Mouse (Mus musculus) MEL (cell line): Measurements from ENCODE around the gene Ccnt2. TPM values are rescaled to one million over a fixed set of nuclear protein-coding genes. Genes with fewer than 3 reads are reported as not detected.

Experiments used
- DNase-seq: peaks from one replicate; pipeline ENCODE4 v3.0.0; 2011; ENCODE audit warnings: low read depth, low spot score
- H3K27ac ChIP-seq: 2 replicates; pipeline ENCODE4 v1.5.1; 2012; ENCODE audit warnings: low read depth, mild to moderate bottlenecking, control low read depth, low read length, moderate library complexity; ENCODE audit not compliant: control insufficient read depth
- H3K27me3 ChIP-seq, 2 experiments: fragments of 150-350 bp in 1 of 2; sonication (generic) in 1 of 2; 2 replicates each; pipeline ENCODE4 v1.6.1; 2012; ENCODE audit warnings: low read length in 2 of 2, mild to moderate bottlenecking in 2 of 2, improper control_type of control experiment in 1 of 2, moderate library complexity in 1 of 2; ENCODE audit not compliant: insufficient read depth in 2 of 2, control insufficient read depth in 1 of 2
- H3K36me3 ChIP-seq, 2 experiments: 2 replicates each; pipeline ENCODE4 v1.6.1; 2012 to 2014; ENCODE audit warnings: low read length in 2 of 2, improper control_type of control experiment in 1 of 2, inconsistent platforms in 1 of 2, mild to moderate bottlenecking in 1 of 2; ENCODE audit not compliant: insufficient read depth in 2 of 2, control insufficient read depth in 1 of 2
- H3K4me1 ChIP-seq, 2 experiments: fragments of 150-350 bp in 1 of 2; sonication (generic) in 1 of 2; 2 replicates each; pipeline ENCODE4 v1.6.1; 2012; ENCODE audit warnings: low read length in 2 of 2, improper control_type of control experiment in 1 of 2, mild to moderate bottlenecking in 1 of 2; ENCODE audit not compliant: insufficient read depth in 2 of 2, control insufficient read depth in 1 of 2
- H3K4me3 ChIP-seq, 2 experiments: fragments of 150-350 bp in 1 of 2; sonication (generic) in 1 of 2; 2 replicates each; pipeline ENCODE4 v1.5.1; 2012; ENCODE audit warnings: low read depth in 2 of 2, low read length in 2 of 2, mild to moderate bottlenecking in 2 of 2, moderate library complexity in 2 of 2, control low read depth in 1 of 2, improper control_type of control experiment in 1 of 2; ENCODE audit not compliant: control insufficient read depth in 1 of 2, insufficient read depth in 1 of 2
- H3K79me2 ChIP-seq: 2 replicates; pipeline ENCODE4 v1.6.1; 2012; ENCODE audit warnings: mild to moderate bottlenecking, low read length, moderate library complexity; ENCODE audit not compliant: control insufficient read depth, poor library complexity, insufficient read depth
- H3K9ac ChIP-seq: 2 replicates; pipeline ENCODE4 v1.6.1; 2012; ENCODE audit warnings: low read depth, mild to moderate bottlenecking, control low read depth, low read length, moderate library complexity; ENCODE audit not compliant: control insufficient read depth, poor library complexity, severe bottlenecking
- H3K9me3 ChIP-seq: fragments of 150-350 bp; sonication (generic); replicated peaks from 2 replicates; pipeline ENCODE4 v1.6.1; 2012; ENCODE audit warnings: mild to moderate bottlenecking, low read length, improper control_type of control experiment, moderate library complexity; ENCODE audit not compliant: insufficient read depth
- BHLHE40 ChIP-seq: IDR thresholded peaks from 2 replicates; pipeline ENCODE4 v1.6.1; 2012; ENCODE audit warnings: low read depth, mild to moderate bottlenecking, inconsistent platforms, low read length, improper control_type of control experiment, borderline replicate concordance
- CHD1 ChIP-seq: IDR thresholded peaks from 2 replicates; pipeline ENCODE4 v1.6.1; 2012; ENCODE audit warnings: low read depth, mild to moderate bottlenecking, inconsistent platforms, low read length, improper control_type of control experiment
- CHD2 ChIP-seq: IDR thresholded peaks from 2 replicates; pipeline ENCODE4 v1.6.1; 2011; ENCODE audit warnings: low read length, improper control_type of control experiment
- CTCF ChIP-seq, 3 experiments: IDR thresholded peaks in 2 of 3; conservative IDR thresholded peaks in 1 of 3; 2 replicates each; pipeline ENCODE4 v1.5.1; 2011 to 2012; ENCODE audit warnings: low read length in 3 of 3, low read depth in 2 of 3, mild to moderate bottlenecking in 2 of 3, improper control_type of control experiment in 1 of 3, inconsistent platforms in 1 of 3, mixed read lengths in 1 of 3, moderate library complexity in 1 of 3; ENCODE audit not compliant: control insufficient read depth in 1 of 3, insufficient read depth in 1 of 3, poor library complexity in 1 of 3, severe bottlenecking in 1 of 3
- E2F4 ChIP-seq: IDR thresholded peaks from 2 replicates; pipeline ENCODE4 v1.6.1; 2011; ENCODE audit warnings: low read depth, low read length, improper control_type of control experiment, borderline replicate concordance
- ELF1 ChIP-seq: IDR thresholded peaks from 2 replicates; pipeline ENCODE4 v1.6.1; 2014; ENCODE audit warnings: low read depth, mild to moderate bottlenecking, inconsistent platforms, low read length, improper control_type of control experiment, moderate library complexity
- EP300 ChIP-seq, 2 experiments: IDR thresholded peaks; 2 replicates each; pipeline ENCODE4 v1.6.1; 2011; ENCODE audit warnings: improper control_type of control experiment in 2 of 2, low read length in 2 of 2, low read depth in 1 of 2, mild to moderate bottlenecking in 1 of 2
- ETS1 ChIP-seq: IDR thresholded peaks from 2 replicates; pipeline ENCODE4 v1.6.1; 2012; ENCODE audit warnings: low read depth, mild to moderate bottlenecking, inconsistent platforms, low read length, improper control_type of control experiment, moderate library complexity
- GABPA ChIP-seq: IDR thresholded peaks from 2 replicates; pipeline ENCODE4 v1.6.1; 2012; ENCODE audit warnings: low read depth, mild to moderate bottlenecking, inconsistent platforms, low read length, improper control_type of control experiment, moderate library complexity
- GATA1 ChIP-seq: IDR thresholded peaks from 2 replicates; pipeline ENCODE4 v1.6.1; 2011; ENCODE audit warnings: low read depth, low read length, improper control_type of control experiment
- HCFC1 ChIP-seq: IDR thresholded peaks from 2 replicates; pipeline ENCODE4 v1.6.1; 2012; ENCODE audit warnings: low read depth, mild to moderate bottlenecking, inconsistent platforms, low read length, improper control_type of control experiment, moderate library complexity
- JUND ChIP-seq: IDR thresholded peaks from 2 replicates; pipeline ENCODE4 v1.6.1; 2011; ENCODE audit warnings: low read depth, mild to moderate bottlenecking, improper control_type of control experiment, low read length
- MAFK ChIP-seq: IDR thresholded peaks from 2 replicates; pipeline ENCODE4 v1.6.1; 2011; ENCODE audit warnings: low read depth, mild to moderate bottlenecking, low read length, improper control_type of control experiment, borderline replicate concordance
- MAX ChIP-seq: IDR thresholded peaks from 2 replicates; pipeline ENCODE4 v1.6.1; 2011; ENCODE audit warnings: low read length, improper control_type of control experiment
- MEF2A ChIP-seq: IDR thresholded peaks from 2 replicates; pipeline ENCODE4 v1.6.1; 2014; ENCODE audit warnings: low read depth, mild to moderate bottlenecking, inconsistent platforms, low read length, improper control_type of control experiment; ENCODE audit not compliant: poor library complexity, insufficient replicate concordance, severe bottlenecking; ENCODE audit errors: extremely low read depth
- MXI1 ChIP-seq: IDR thresholded peaks from 2 replicates; pipeline ENCODE4 v1.6.1; 2011; ENCODE audit warnings: mild to moderate bottlenecking, low read depth, low read length, improper control_type of control experiment
- MYC ChIP-seq: IDR thresholded peaks from 2 replicates; pipeline ENCODE4 v1.6.1; 2011; ENCODE audit warnings: low read depth, mild to moderate bottlenecking, low read length, improper control_type of control experiment, moderate library complexity
- NELFE ChIP-seq: IDR thresholded peaks from 2 replicates; pipeline ENCODE4 v1.6.1; 2011; ENCODE audit warnings: low read depth, low read length, improper control_type of control experiment
- POLR2A ChIP-seq, 2 experiments: IDR thresholded peaks; 2 replicates each; pipeline ENCODE4 v1.6.1; 2011 to 2012; ENCODE audit warnings: low read length in 2 of 2, mild to moderate bottlenecking in 2 of 2, control low read depth in 1 of 2, improper control_type of control experiment in 1 of 2, low read depth in 1 of 2, moderate library complexity in 1 of 2; ENCODE audit not compliant: control insufficient read depth in 1 of 2, insufficient read depth in 1 of 2, poor library complexity in 1 of 2
- POLR2AphosphoS2 ChIP-seq: IDR thresholded peaks from 2 replicates; pipeline ENCODE4 v1.6.1; 2011; ENCODE audit warnings: low read length, improper control_type of control experiment
- RAD21 ChIP-seq: IDR thresholded peaks from 2 replicates; pipeline ENCODE4 v1.6.1; 2011; ENCODE audit warnings: mild to moderate bottlenecking, low read depth, low read length, improper control_type of control experiment
- RCOR1 ChIP-seq: IDR thresholded peaks from 2 replicates; pipeline ENCODE4 v1.6.1; 2012; ENCODE audit warnings: low read depth, mild to moderate bottlenecking, inconsistent platforms, low read length, improper control_type of control experiment
- SIN3A ChIP-seq: IDR thresholded peaks from 2 replicates; pipeline ENCODE4 v1.6.1; 2012; ENCODE audit warnings: low read length, improper control_type of control experiment, inconsistent platforms
- SMC3 ChIP-seq: IDR thresholded peaks from 2 replicates; pipeline ENCODE4 v1.6.1; 2011; ENCODE audit warnings: low read depth, low read length, improper control_type of control experiment
- TAL1 ChIP-seq: IDR thresholded peaks from 2 replicates; pipeline ENCODE4 v1.6.1; 2012; ENCODE audit warnings: mild to moderate bottlenecking, inconsistent platforms, low read length, moderate library complexity, mixed read lengths
- TCF12 ChIP-seq: IDR thresholded peaks from 2 replicates; pipeline ENCODE4 v1.6.1; 2014; ENCODE audit warnings: low read depth, mild to moderate bottlenecking, inconsistent platforms, low read length, improper control_type of control experiment, moderate library complexity
- UBTF ChIP-seq: IDR thresholded peaks from 2 replicates; pipeline ENCODE4 v1.6.1; 2012; ENCODE audit warnings: low read depth, mild to moderate bottlenecking, inconsistent platforms, low read length, improper control_type of control experiment, moderate library complexity, borderline replicate concordance; ENCODE audit not compliant: insufficient read depth
- USF1 ChIP-seq: IDR thresholded peaks from 2 replicates; pipeline ENCODE4 v1.6.1; 2014; ENCODE audit warnings: low read depth, mild to moderate bottlenecking, inconsistent platforms, low read length, improper control_type of control experiment, moderate library complexity
- USF2 ChIP-seq, 2 experiments: IDR thresholded peaks; 2 replicates each; pipeline ENCODE4 v1.6.1; 2011 to 2012; ENCODE audit warnings: improper control_type of control experiment in 2 of 2, low read length in 2 of 2, borderline replicate concordance in 1 of 2, inconsistent platforms in 1 of 2, low read depth in 1 of 2, mild to moderate bottlenecking in 1 of 2; ENCODE audit not compliant: insufficient read depth in 1 of 2
- ZC3H11A ChIP-seq: IDR thresholded peaks from 2 replicates; pipeline ENCODE4 v1.6.1; 2012; ENCODE audit warnings: low read depth, mild to moderate bottlenecking, inconsistent platforms, low read length, improper control_type of control experiment
- ZNF384 ChIP-seq: IDR thresholded peaks from 2 replicates; pipeline ENCODE4 v1.6.1; 2012; ENCODE audit warnings: low read depth, mild to moderate bottlenecking, inconsistent platforms, low read length, improper control_type of control experiment
- polyA plus RNA-seq, 2 experiments: library from polyadenylated mRNA; stranded (reverse) in 1 of 2; unstranded in 1 of 2; fragments of >175 nt in 1 of 2; fragments of >200 nt in 1 of 2; gene quantifications; 2 replicates each; pipeline versions ENCODE4 v1.2.1 to v1.2.4; 2012; ENCODE audit warnings: low replicate concordance in 2 of 2, low read depth in 1 of 2; ENCODE audit not compliant: insufficient read length in 2 of 2, insufficient read depth in 1 of 2, missing spikeins in 1 of 2
- total RNA-seq: library from RNA; depleted of rRNA; stranded (reverse); fragments of 300-350 nt; gene quantifications from 2 replicates; pipeline ENCODE4 v1.2.3, GENCODE M21; 2012

Ccnt2 gene
- total and polyA plus RNA-seq, 3 experiments: 20.6 to 31.5 (median 26.7) TPM

GRCm38 (mm10) chr1:127827325-127827724, 53.4 kb downstream of the Ccnt2 start:
- TF ChIP-seq TCF12 (no peak), HCFC1 (no peak), USF2 (IDR thresholded peaks at IDR 0.05; ENCODE audit: borderline replicate concordance in 1 of 2, insufficient read depth in 1 of 2, low read depth in 1 of 2, low read length in 2 of 2) (no peak), RAD21 (peak; percentile 99), MEF2A (no peak), RCOR1 (no peak), SIN3A (0 out of 2 replicates have a peak, but pooled peaks have one; percentile 35), SMC3 (peak; percentile 90), EP300 (IDR thresholded peaks at IDR 0.05; ENCODE audit: low read depth in 1 of 2, low read length in 2 of 2) (no peak), ETS1 (no peak), ZC3H11A (peak; percentile 94), ZNF384 (peak; percentile 76), CTCF (IDR thresholded peaks at IDR 0.05 in 2 of 3, conservative IDR thresholded peaks at IDR 0.05 in 1 of 3; ENCODE audit: control insufficient read depth in 1 of 3, insufficient read depth in 1 of 3, low read depth in 2 of 3, low read length in 3 of 3, poor library complexity in 1 of 3, severe bottlenecking in 1 of 3) (peak in 2 of 3 experiments; percentile 56 to 96; a peak in 4 of 6 replicates), CHD1 (no peak), UBTF (no peak), NELFE (no peak)
- H3K79me2 ChIP-seq: no peaks in the 10 kb centered on the region
- peak overlapping the region; percentile 33; the same call in 1 of the 2 replicates for H3K9ac ChIP-seq
- peaks cover 0 to 3% of the 10 kb centered on the region in 2 experiments; a peak in 2 of 4 replicates for H3K4me1 ChIP-seq
- H3K9me3 ChIP-seq: no peaks in the 10 kb centered on the region
- peak overlapping the region in 1 of 2 experiments; percentile 45; a peak in 1 of 4 replicates for H3K4me3 ChIP-seq
- peak; percentile 90 for DNase-seq
- H3K36me3 ChIP-seq: peaks cover 0 to 8% of the 10 kb centered on the region in 2 experiments; a peak in 2 of 4 replicates
- H3K27ac ChIP-seq: no peak overlapping the region
- no peaks in the 10 kb centered on the region for H3K27me3 ChIP-seq

- Histone ChIP-seq H3K4me3 (no peak overlapping the region), H3K9me3 (no peaks in the 10 kb centered on the region), H3K27me3 (no peaks in the 10 kb centered on the region), H3K9ac (no peak overlapping the region), H3K79me2 (no peaks in the 10 kb centered on the region)
- TF ChIP-seq TAL1 (no peak), POLR2A (IDR thresholded peaks at IDR 0.05; ENCODE audit: control insufficient read depth in 1 of 2, insufficient read depth in 1 of 2, low read depth in 1 of 2, low read length in 2 of 2, poor library complexity in 1 of 2) (no peak), GATA1 (no peak), CTCF (IDR thresholded peaks at IDR 0.05 in 2 of 3, conservative IDR thresholded peaks at IDR 0.05 in 1 of 3; ENCODE audit: control insufficient read depth in 1 of 3, insufficient read depth in 1 of 3, low read depth in 2 of 3, low read length in 3 of 3, poor library complexity in 1 of 3, severe bottlenecking in 1 of 3) (no peak), MXI1 (no peak), MAFK (no peak), ELF1 (no peak), POLR2AphosphoS2 (no peak), EP300 (IDR thresholded peaks at IDR 0.05; ENCODE audit: low read depth in 1 of 2, low read length in 2 of 2) (no peak), USF1 (no peak), JUND (no peak), BHLHE40 (no peak), MAX (no peak), CHD2 (no peak), E2F4 (no peak), CHD1 (no peak), MYC (no peak), GABPA (no peak), RCOR1 (no peak)
- TF ChIP-seq, all 39 proteins: peak for 0
- DNase-seq: no peak
- H3K4me1 ChIP-seq: peaks cover 9 to 11% of the 10 kb centered on the region in 2 experiments
- peaks cover 0 to 12% of the 10 kb centered on the region in 2 experiments; a peak in 2 of 4 replicates for H3K36me3 ChIP-seq
- H3K27ac ChIP-seq: no peak overlapping the region
Observed at GRCm38 (mm10) chr1:127830215-127830921, 56.4 kb downstream of the Ccnt2 start.
